Mouse (Mus musculus) left cerebral cortex, postnatal 10 days (tissue): ENCODE results near the gene Mllt10. TPM values are rescaled to one million over a fixed set of nuclear protein-coding genes. Genes with fewer than 3 reads are reported as not detected.

Experiments used
- DNase-seq, 2 experiments: peaks; one replicate each; pipeline ENCODE4 v3.0.0; 2021 to 2022; ENCODE audit warnings: low spot score in 2 of 2, mixed read lengths in 1 of 2; ENCODE audit errors: extremely low spot score in 1 of 2
- intact Hi-C: fragments of 180-260 bp; cut with DNase I; formaldehyde crosslinking; loops from one replicate; pipeline ENCODE4 v1.15.1; 2025
- total RNA-seq, 2 experiments: library from RNA; stranded (reverse); gene quantifications; 2 replicates each; pipeline ENCODE4 v1.2.3; 2021

Mllt10 gene
- total RNA-seq, 2 experiments from 2014 or later: 40.2 to 41.9 TPM

GRCm38 (mm10) chr2:18031831-18032537, 23.1 kb upstream of the Mllt10 start:
- intact Hi-C loops: loop anchor here (5.0 kb wide), 2 partner anchors 645 to 660 kb away; partner anchors contain the start of genes Bmi1 and Spag6
- DNase-seq: peak in 1 of 2 experiments; percentile 75

GRCm38 (mm10) chr2:18032538-18032895, 22.5 kb upstream of the Mllt10 start:
- no peak for DNase-seq
- intact Hi-C loops: loop anchor here (5.0 kb wide), 2 partner anchors 645 to 660 kb away; partner anchors contain the start of genes Bmi1 and Spag6

- DNase-seq: no peak
- intact Hi-C loops: loop anchor here (5.0 kb wide), 2 partner anchors 644 to 659 kb away; partner anchors contain the start of genes Bmi1 and Spag6
Observed at GRCm38 (mm10) chr2:18033166-18034108, 21.6 kb upstream of the Mllt10 start.

GRCm38 (mm10) chr2:18034371-18035250, 20.4 kb upstream of the Mllt10 start:
- intact Hi-C loops: loop anchor here (5.0 kb wide), 2 partner anchors 643 to 658 kb away; partner anchors contain the start of genes Bmi1 and Spag6
- DNase-seq: no peak

- no peak for DNase-seq
- intact Hi-C loops: no loop called here
Observed at GRCm38 (mm10) chr2:18037491-18037890, 17.5 kb upstream of the Mllt10 start, which contains the start of gene A930004D18Rik. A930004D18Rik (minus strand) TSS chr2:18037737.

- intact Hi-C loops: no loop called here
- DNase-seq: no peak
Observed at GRCm38 (mm10) chr2:18038141-18038752, 16.8 kb upstream of the Mllt10 start.

GRCm38 (mm10) chr2:18038895-18039371, 16.1 kb upstream of the Mllt10 start:
- intact Hi-C loops: no loop called here
- DNase-seq: no peak

GRCm38 (mm10) chr2:18039566-18040290, 15.3 kb upstream of the Mllt10 start:
- intact Hi-C loops: no loop called here
- peak in 1 of 2 experiments; percentile 50 for DNase-seq

- intact Hi-C loops: no loop called here
Observed at GRCm38 (mm10) chr2:18040347-18041160, 14.5 kb upstream of the Mllt10 start.

GRCm38 (mm10) chr2:18041199-18041885, 13.7 kb upstream of the Mllt10 start:
- peak in 1 of 2 experiments; percentile 73 for DNase-seq
- intact Hi-C loops: no loop called here

More at GRCm38 (mm10) chr2:18040347-18041160, 14.5 kb upstream of the Mllt10 start:
- no peak for DNase-seq

- DNase-seq: no peak
- intact Hi-C loops: no loop called here
Observed at GRCm38 (mm10) chr2:18045143-18045780, 9.8 kb upstream of the Mllt10 start.

GRCm38 (mm10) chr2:18045781-18046181, 9.3 kb upstream of the Mllt10 start:
- DNase-seq: no peak
- intact Hi-C loops: no loop called here

- intact Hi-C loops: no loop called here
- DNase-seq: no peak
Observed at GRCm38 (mm10) chr2:18046186-18046585, 8.9 kb upstream of the Mllt10 start.

GRCm38 (mm10) chr2:18046758-18047645, 8.0 kb upstream of the Mllt10 start:
- DNase-seq: peak in 1 of 2 experiments; percentile 87
- intact Hi-C loops: no loop called here
